Mouse (Mus musculus): Measurements from ENCODE around the gene Smo. TPM values are rescaled to one million over a fixed set of nuclear protein-coding genes. Genes with fewer than 3 reads are reported as not detected.

Gene Smo
- not detected for polyA plus RNA-seq (2017; shearing (Covaris generic))

DNA sequence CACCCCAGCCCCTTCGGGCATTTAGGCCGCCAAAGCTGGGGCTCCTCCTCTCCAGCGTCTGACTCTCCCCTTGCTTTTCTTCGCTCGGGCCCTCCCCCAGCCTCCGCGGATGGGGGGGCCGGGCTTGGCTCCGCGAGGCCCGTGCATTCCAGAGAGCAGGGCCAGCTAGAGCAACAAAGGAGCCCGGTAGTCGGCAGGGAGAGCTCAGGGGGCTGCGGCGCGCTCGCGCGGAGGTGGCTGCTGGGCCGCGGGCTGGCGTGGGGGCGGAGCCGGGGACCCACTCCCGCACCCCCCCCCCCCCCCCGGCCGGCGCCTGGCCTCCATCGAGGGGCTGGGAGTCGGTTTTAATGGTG is at the start of gene Smo:
Gene Smo (plus strand): TSS at position 168 of the 353 bp plus-strand sequence.

DNA sequence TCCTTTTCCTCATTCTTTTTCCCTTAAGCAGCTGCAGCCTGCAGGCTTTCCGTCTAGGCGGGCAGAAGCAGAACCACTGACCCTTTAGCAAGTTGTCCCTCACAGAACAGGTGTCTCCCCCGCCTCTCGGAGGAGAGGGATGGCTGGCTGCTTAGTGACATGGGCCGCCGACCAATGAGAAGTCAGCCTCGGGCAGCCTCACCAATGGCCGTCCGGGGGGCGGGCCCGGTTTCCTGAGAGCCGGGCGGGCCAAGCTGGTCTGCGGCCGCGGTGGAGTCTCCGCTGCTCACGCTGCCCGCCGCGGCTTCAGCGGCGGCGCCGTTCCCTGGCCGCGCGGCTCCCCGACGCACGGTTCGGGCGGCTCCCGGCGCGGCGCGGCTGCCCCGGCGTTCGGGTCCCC is 41.4 kb upstream of the Smo start, which contains the start of gene Tspan33:
Gene Tspan33 (plus strand): TSS at position 270 of the 400 bp plus-strand sequence.

DNA sequence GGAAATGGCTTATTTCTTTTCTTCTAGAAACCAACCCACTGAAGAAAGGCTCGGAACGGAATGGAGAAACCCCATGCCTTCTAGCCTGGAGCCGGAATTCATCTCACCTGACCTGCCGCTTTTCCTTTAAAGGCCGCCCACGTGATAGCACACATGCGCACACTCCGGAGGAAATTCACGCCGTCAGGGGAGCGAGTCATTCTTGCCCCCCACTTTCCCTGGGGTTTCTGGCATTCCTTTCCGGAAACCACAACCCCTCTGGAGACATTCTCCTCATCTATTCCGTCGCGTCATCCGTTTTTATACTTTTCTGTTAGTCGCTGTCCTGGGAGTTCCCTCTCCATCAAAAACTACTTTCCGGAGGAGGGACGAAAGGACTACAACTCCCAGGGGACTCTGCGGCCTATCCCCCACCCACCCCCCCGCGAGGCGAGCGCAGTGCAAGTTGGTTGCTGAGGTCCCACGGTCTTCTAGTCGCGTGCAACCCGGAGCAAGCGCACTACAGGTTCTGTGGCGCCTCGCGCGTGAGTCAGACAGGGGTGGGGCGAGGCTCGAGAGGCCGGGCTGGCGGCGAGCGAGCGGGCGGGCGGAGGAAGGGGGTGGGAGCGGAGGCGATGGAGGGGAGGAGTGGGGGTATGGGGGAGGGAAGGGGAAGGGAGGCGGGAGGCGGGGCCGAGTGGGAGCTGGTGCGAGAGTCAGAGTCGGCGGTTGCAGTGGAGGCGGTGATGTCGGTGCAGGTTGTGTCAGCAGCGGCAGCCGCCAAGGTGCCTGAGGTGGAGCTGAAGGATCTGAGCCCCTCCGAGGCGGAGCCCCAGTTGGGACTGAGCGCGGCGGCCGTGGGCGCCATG is 32.7 kb downstream of the Smo start, which contains the start of gene Ahcyl2:
Gene Ahcyl2 (plus strand): TSS at position 199 of the 848 bp plus-strand sequence.

Other genes with a start within 250 kb of the Smo start
- 0.72 TPM for gene Kcp, start 227.6 kb upstream of the Smo start, polyA plus RNA-seq (2017; shearing (Covaris generic))
- 27.2 TPM for gene Irf5, start 208.9 kb upstream of the Smo start, polyA plus RNA-seq (2017; shearing (Covaris generic))
- gene Tnpo3, start 125.6 kb upstream of the Smo start, polyA plus RNA-seq (2017; shearing (Covaris generic)): 96.7 TPM
- gene Tspan33, start 41.3 kb upstream of the Smo start, polyA plus RNA-seq (2017; shearing (Covaris generic)): 0.13 TPM
- 87.5 TPM for gene Ahcyl2, start 32.5 kb downstream of the Smo start, polyA plus RNA-seq (2017; shearing (Covaris generic))
- gene Strip2, start 181.5 kb downstream of the Smo start, polyA plus RNA-seq (2017; shearing (Covaris generic)): 0.13 TPM

Measured in effector memory CD4-positive, alpha-beta T cell, adult 7 months (primary cell).